ENCODE assay signal across 1 mouse cellular context in the genomic region with DNA sequence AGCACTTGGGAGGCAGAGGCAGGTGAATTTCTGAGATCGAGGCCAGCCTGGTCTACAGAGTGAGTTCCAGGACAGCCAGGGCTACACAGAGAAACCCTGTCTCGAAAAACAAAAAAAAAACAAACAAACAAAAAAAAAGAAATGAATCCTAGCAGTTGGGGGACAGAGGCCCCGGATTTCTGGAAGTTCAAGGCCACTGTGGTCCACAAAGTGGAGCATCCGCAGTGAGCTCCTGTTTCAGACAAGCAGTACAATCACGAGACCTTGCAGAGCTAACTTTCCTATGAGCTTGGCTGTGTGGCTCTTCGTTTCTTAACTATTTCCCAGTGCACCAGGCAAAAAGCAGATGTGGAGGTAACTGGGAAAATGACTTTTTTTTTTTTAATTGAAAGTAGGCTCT.
TF ChIP-seq lines count a peak whose summit lies in the region.

No protein-coding gene starts in this region.

TF ChIP-seq in MEL, 35 proteins besides CTCF, POLR2A, EP300 and RAD21:
- TF ChIP-seq ZMIZ1 (IDR thresholded peaks at IDR 0.05; ENCODE audit: low read depth, low read length), result 0 out of 2 replicates have a peak, but pooled peaks have one; percentile 39
- TF ChIP-seq CHD1 (IDR thresholded peaks at IDR 0.05; ENCODE audit: low read depth, low read length), result 0 out of 2 replicates have a peak, but pooled peaks have one; percentile 47
- 0 out of 2 replicates have a peak, but pooled peaks have one; percentile 6 for TF ChIP-seq ZNF384 (IDR thresholded peaks at IDR 0.05; ENCODE audit: low read depth, low read length)
